Mouse (Mus musculus) cerebellum, adult 2 months (tissue): ENCODE data around the gene Csrp1.

Experiments used
- CTCF ChIP-seq: fragments of 200-500 bp; IDR thresholded peaks from 2 replicates; pipeline ENCODE4 v1.5.1; 2011; ENCODE audit warnings: low read depth, mild to moderate bottlenecking, control low read depth, low read length, moderate library complexity, borderline replicate concordance; ENCODE audit not compliant: insufficient read depth
- POLR2A ChIP-seq: fragments of 200-500 bp; IDR thresholded peaks from 2 replicates; pipeline ENCODE4 v1.6.1; 2011; ENCODE audit warnings: low read length, control low read depth, borderline replicate concordance; ENCODE audit not compliant: insufficient read depth

- no peak for TF ChIP-seq CTCF
- no peak for TF ChIP-seq POLR2A
Measured at GRCm38 (mm10) chr1:135768400-135768799, 48.5 kb downstream of the Csrp1 start.
